Mouse (Mus musculus) intestine, postnatal 0 days (tissue): ENCODE data around the gene Vps37c. TPM values are rescaled to one million over a fixed set of nuclear protein-coding genes. Genes with fewer than 3 reads are reported as not detected.
A peak's percentile ranks its signal among the peaks of the same experiment; 100 is the strongest.

Experiments
- ATAC-seq: fragments of 200-750 bp; cut with Nextera tagmentation; 2 replicates; pipeline ENCODE4 v1.8.0; 2017; ENCODE audit warnings: mild to moderate bottlenecking, moderate TSS enrichment, moderate library complexity
- H3K27ac ChIP-seq: fragments of 300-500 bp; sonication (generic); 2 replicates; pipeline ENCODE4 v1.5.1; 2014; ENCODE audit warnings: mild to moderate bottlenecking, low read depth, low read length, moderate library complexity
- H3K27me3 ChIP-seq: fragments of 300-500 bp; sonication (generic); replicated peaks from 2 replicates; pipeline ENCODE4 v1.6.1; 2014; ENCODE audit warnings: low read length, mixed read lengths; ENCODE audit not compliant: control insufficient read depth, insufficient read depth
- H3K36me3 ChIP-seq: fragments of 300-500 bp; sonication (generic); 2 replicates; pipeline ENCODE4 v1.6.1; 2014; ENCODE audit warnings: mild to moderate bottlenecking, moderate library complexity; ENCODE audit not compliant: control insufficient read depth, insufficient read depth
- H3K4me1 ChIP-seq: fragments of 300-500 bp; sonication (generic); replicated peaks from 2 replicates; pipeline ENCODE4 v1.6.1; 2014; ENCODE audit warnings: antibody characterized with exemption, low read length, mixed read lengths; ENCODE audit not compliant: control insufficient read depth, insufficient read depth
- H3K4me2 ChIP-seq: fragments of 300-500 bp; sonication (generic); replicated peaks from 2 replicates; pipeline ENCODE4 v1.6.1; 2014; ENCODE audit warnings: low read depth, mild to moderate bottlenecking, moderate library complexity
- H3K4me3 ChIP-seq: fragments of 300-500 bp; sonication (generic); 2 replicates; pipeline ENCODE4 v1.5.1; 2014; ENCODE audit warnings: low read depth, low read length
- H3K9ac ChIP-seq: fragments of 300-500 bp; sonication (generic); 2 replicates; pipeline ENCODE4 v1.6.1; 2014; ENCODE audit warnings: mild to moderate bottlenecking, low read depth, low read length
- H3K9me3 ChIP-seq: fragments of 300-500 bp; sonication (generic); 2 replicates; pipeline ENCODE4 v1.6.1; 2016; ENCODE audit warnings: mixed run types; ENCODE audit not compliant: control insufficient read depth
- CTCF ChIP-seq: sonication (generic); IDR thresholded peaks from 2 replicates; pipeline ENCODE4 v1.5.1; 2016; ENCODE audit warnings: low read depth, mild to moderate bottlenecking, control low read depth, antibody characterized with exemption, moderate library complexity
- WGBS: fragments of 180-500 bp; shearing (Covaris S2); extraction: QIAGEN DNeasy Blood & Tissue Kit; methylation state at CpG from one replicate; pipeline ENCODE4 v1.1.7; 2014; 5-methylcytosine and 5-hydroxymethylcytosine counted together
- polyA plus RNA-seq: library from polyadenylated mRNA; unstranded; fragments of >200 nt; fragmentation: Nextera tagmentation; extraction: Ambion mirVana; gene quantifications from 2 replicates; pipeline ENCODE4 v1.2.1, GENCODE M21; 2015

The Vps37c gene
- polyA plus RNA-seq, 1 experiment from 2014 or later, result 32.2 TPM

DNA sequence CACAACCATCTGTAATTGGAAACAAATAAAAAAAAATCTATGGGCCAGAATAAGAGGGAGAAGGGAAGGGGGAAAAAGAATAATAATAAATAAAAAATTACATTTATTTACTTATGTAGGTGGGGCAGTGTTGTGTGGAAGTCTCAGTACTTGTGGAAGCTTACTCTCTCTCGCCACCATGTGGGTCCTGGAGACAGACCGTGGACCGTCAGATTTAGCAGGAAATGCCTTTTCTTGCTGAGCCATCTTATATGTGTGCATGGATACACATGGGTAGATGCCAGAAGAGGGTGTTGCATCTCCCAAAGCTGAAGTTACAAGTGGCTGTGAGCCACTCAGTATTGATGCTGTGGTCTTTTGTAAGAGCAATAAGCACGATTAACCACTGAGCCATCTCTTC, 7.0 kb upstream of the Vps37c start:
- H3K27me3 ChIP-seq, result no peaks in the 10 kb centered on the region
- H3K4me3 ChIP-seq, result no peak overlapping the region
- no peak overlapping the region for H3K4me2 ChIP-seq
- H3K4me1 ChIP-seq, result no peaks in the 10 kb centered on the region
- TF ChIP-seq CTCF, result peak; percentile 45
- no peak for ATAC-seq
- 41% methylated on average over 4 of the region's 4 CpGs for WGBS
- no peak overlapping the region for H3K27ac ChIP-seq
- no peaks in the 10 kb centered on the region for H3K36me3 ChIP-seq
- H3K9me3 ChIP-seq, result no peaks in the 10 kb centered on the region
- H3K9ac ChIP-seq, result no peak overlapping the region

DNA sequence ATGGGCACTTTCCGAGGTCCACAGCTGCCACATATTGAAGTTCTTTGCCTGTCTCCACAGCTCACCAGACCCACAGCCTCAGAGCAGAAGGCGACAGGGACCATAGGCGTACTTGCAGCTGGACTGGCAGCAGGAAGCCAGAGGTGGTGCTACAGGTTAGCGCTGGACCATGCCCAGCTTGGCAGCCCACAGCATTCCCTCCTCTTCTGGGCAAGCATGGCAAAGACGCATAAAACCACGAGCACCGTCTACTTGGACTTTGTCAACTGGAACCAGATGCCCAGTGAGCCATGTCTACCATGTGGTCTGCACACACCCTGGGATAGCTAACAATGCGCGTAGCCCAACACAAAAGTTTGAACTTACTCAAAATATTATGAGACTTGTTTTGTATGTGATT, 3.5 kb upstream of the Vps37c start:
- Histone ChIP-seq H3K9me3 (no peaks in the 10 kb centered on the region), H3K4me1 (peaks cover 12% of the 10 kb centered on the region; the same call in 1 of the 2 replicates), H3K36me3 (no peaks in the 10 kb centered on the region), H3K27me3 (no peaks in the 10 kb centered on the region), H3K4me3 (no peak overlapping the region), H3K4me2 (no peak overlapping the region), H3K27ac (no peak overlapping the region), H3K9ac (no peak overlapping the region)
- WGBS, result 93% methylated on average over 9 of the region's 9 CpGs
- no peak for TF ChIP-seq CTCF
- ATAC-seq, result no peak

DNA sequence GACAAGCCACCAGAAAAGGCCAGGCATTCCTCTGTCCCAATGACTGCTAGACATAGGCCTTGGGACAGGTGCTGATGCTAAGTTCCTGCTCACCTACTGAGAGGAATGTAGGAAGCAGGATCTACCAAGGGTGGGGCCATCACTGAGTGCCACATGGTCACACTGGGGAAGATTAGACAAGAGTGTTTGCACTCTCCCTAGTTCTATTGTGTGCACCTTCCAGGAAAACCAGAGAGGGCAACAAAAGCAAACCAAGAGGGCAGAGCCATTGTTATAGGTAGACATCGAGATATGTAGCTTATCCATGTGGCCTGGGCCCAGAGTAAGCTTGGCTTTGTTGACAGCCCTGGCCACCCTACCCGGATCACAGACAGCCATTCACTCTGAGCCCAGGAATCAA, 2.8 kb upstream of the Vps37c start:
- H3K27ac ChIP-seq, result no peak overlapping the region
- WGBS, result 54% methylated on average over 2 of the region's 2 CpGs
- H3K9ac ChIP-seq, result no peak overlapping the region
- H3K4me2 ChIP-seq, result no peak overlapping the region
- no peak overlapping the region for H3K4me3 ChIP-seq
- H3K27me3 ChIP-seq, result no peaks in the 10 kb centered on the region
- peaks cover 15% of the 10 kb centered on the region for H3K4me1 ChIP-seq
- ATAC-seq, result no peak
- no peak for TF ChIP-seq CTCF
- H3K36me3 ChIP-seq, result no peaks in the 10 kb centered on the region
- H3K9me3 ChIP-seq, result no peaks in the 10 kb centered on the region

DNA sequence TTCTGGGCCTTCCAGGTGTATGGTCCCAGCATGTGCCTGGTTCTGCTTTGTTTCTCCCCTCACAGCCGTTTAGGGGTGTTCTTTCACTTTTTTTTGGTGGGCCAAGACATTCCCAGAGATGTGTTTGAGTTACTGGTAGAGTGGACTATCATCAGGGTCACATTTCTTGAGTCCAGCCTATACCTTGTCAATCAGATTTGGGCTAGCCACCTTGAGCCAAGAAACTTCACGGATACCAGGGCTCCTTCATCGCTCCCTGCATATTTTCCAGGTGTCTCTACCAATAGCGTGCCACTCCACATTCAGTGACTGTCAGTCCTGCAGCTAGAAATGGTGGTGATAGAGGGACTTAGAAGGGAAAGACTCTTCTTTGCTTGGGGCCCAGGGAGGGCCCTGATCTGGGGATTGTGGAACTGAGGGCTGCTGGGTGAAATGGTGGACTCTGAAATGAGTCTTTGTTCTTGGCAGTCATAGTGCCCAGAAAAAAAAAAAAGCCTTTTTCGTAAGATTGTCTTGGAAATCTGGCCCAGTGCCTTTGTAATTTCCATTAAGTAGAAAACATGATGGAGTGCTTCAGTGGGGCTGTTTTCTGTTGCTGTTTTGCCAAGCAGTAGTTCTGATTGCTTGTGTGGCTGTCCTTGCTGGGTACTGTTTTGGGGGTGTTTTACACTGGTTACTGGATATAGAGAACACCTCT, 1.1 kb downstream of the Vps37c start:
- Histone ChIP-seq H3K27me3 (no peaks in the 10 kb centered on the region), H3K36me3 (no peaks in the 10 kb centered on the region; the same call in 1 of the 2 replicates), H3K4me3 (peak overlapping the region; percentile 76), H3K27ac (peak overlapping the region; percentile 98), H3K9ac (peak overlapping the region; percentile 87), H3K9me3 (no peaks in the 10 kb centered on the region), H3K4me2 (peak overlapping the region; percentile 87), H3K4me1 (peaks cover 23% of the 10 kb centered on the region)
- no peak for ATAC-seq
- WGBS, result 31% methylated on average over 5 of the region's 5 CpGs
- TF ChIP-seq CTCF, result no peak

DNA sequence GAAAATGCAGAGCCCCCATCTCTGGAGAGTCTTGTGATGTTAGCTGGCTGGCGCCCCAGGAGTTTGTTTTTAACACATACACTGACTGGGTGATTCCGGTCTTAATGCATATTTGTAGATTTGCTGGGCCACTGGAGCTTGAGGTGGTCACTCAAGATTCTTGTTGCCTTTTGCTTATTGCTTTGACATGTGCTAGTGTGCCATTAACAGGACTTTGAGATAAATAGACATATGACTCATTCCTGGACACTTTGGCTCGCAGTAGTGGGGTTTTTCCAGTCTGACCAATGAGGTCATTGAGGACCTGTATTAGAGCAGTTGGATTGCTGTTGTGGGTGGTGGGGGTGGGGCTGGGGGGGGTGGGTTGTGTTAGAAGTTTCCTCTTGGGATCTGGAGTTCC, 1.8 kb downstream of the Vps37c start:
- Histone ChIP-seq H3K4me1 (peaks cover 26% of the 10 kb centered on the region), H3K4me2 (peak overlapping the region; percentile 87), H3K9me3 (no peaks in the 10 kb centered on the region), H3K9ac (no peak overlapping the region), H3K27me3 (no peaks in the 10 kb centered on the region), H3K27ac (peak overlapping the region; percentile 98), H3K4me3 (peak overlapping the region; percentile 76; the same call in 1 of the 2 replicates), H3K36me3 (no peaks in the 10 kb centered on the region; the same call in 1 of the 2 replicates)
- TF ChIP-seq CTCF, result no peak
- WGBS, result 39% methylated on average over 3 of the region's 3 CpGs
- no peak for ATAC-seq

GRCm38 (mm10) chr19:10691121-10691520, 2.6 kb downstream of the Vps37c start:
- no peak for TF ChIP-seq CTCF
- H3K9me3 ChIP-seq, result no peaks in the 10 kb centered on the region
- no peak overlapping the region for H3K9ac ChIP-seq
- H3K4me1 ChIP-seq, result peaks cover 34% of the 10 kb centered on the region
- no peak for ATAC-seq
- H3K4me3 ChIP-seq, result no peak overlapping the region
- H3K27me3 ChIP-seq, result no peaks in the 10 kb centered on the region
- H3K27ac ChIP-seq, result peak overlapping the region; percentile 98
- WGBS, result 87% methylated on average over 4 of the region's 4 CpGs
- H3K36me3 ChIP-seq, result no peaks in the 10 kb centered on the region; the same call in 1 of the 2 replicates
- peak overlapping the region; percentile 37 for H3K4me2 ChIP-seq
